Mouse (Mus musculus): Measurements from ENCODE around the gene A530084C06Rik. TPM values are rescaled to one million over a fixed set of nuclear protein-coding genes. Genes with fewer than 3 reads are reported as not detected.

Gene A530084C06Rik
- 0.11 and 0.41 TPM in 2 replicates for total RNA-seq (2023)

DNA sequence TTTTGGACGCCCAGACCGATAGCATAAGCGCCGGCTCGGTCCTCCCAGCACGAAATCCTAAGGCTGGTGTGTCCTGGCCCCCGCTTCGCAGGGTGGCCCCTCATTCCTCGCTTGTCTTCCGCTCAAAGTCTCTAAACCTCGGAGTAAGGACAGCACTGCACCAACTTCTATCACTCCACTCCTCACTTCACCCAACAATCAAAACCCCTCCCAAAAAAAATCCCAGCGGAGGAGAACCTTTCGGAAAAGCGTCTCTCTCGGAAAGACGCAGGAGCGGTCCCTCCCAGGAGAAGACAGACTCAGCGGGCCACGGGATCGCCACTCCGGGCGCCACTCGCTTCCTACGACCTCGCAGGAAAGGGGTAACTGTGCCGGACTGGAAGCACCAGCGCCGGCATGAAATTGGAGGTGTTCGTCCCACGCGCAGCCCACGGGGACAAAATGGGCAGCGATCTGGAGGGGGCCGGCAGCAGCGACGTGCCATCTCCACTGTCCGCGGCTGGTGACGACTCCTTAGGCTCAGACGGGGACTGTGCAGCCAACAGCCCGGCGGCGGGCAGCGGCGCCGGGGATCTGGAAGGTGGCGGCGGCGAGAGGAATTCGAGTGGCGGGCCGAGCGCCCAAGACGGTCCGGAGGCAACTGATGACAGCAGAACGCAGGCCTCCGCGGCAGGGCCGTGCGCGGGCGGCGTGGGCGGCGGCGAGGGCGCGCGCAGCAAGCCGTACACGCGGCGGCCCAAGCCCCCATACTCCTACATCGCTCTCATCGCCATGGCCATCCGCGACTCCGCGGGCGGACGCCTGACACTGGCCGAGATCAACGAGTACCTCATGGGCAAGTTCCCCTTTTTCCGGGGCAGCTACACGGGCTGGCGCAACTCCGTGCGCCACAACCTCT lies at the start of gene A530084C06Rik:
A530084C06Rik (minus strand) TSS at position 813 of the 898 bp plus-strand sequence.

DNA sequence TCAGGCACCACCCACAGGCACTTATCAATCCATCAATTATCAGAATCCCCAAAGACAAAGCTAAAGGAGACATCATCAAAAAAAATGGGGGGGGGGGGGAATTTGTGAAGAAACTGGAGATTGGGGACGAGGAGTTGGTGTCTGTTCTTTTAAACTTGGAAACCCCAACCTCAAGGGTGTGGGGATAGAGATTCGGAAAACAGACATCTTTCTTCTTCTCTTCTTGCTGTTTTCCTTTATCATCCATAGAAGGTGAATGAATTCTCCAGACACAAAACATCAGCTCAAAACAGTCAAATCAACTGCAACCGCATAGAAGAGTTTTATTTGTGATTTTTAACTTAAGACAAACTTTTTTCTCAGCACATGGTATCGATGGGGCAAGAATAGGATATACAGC lies 3.3 kb downstream of the A530084C06Rik start, which contains the start of gene Foxq1:
Foxq1 (plus strand) TSS at position 301 of the 400 bp plus-strand sequence.

Other genes starting within 250 kb of the A530084C06Rik start
- 0.32 TPM in 2 replicates for gene Foxq1, start 3.2 kb downstream of the A530084C06Rik start, total RNA-seq (2023)
- gene Foxf2, start 66.5 kb upstream of the A530084C06Rik start, total RNA-seq (2023), result not detected in 2 replicates
- gene Foxc1, start 247.3 kb upstream of the A530084C06Rik start, total RNA-seq (2023), result 0.09 TPM in 1 of 2 replicates, not detected in the other